Mouse (Mus musculus) hindbrain, embryonic 16.5 days (tissue): ENCODE results near the gene Sema3g. TPM values are rescaled to one million over a fixed set of nuclear protein-coding genes. Genes with fewer than 3 reads are reported as not detected.

Experiments used
- ATAC-seq: fragments of 200-750 bp; cut with Nextera tagmentation; 2 replicates; pipeline ENCODE4 v1.8.0; 2017; ENCODE audit warnings: moderate TSS enrichment, moderate library complexity
- H3K27ac ChIP-seq: fragments of 300-500 bp; sonication (generic); 2 replicates; pipeline ENCODE4 v1.5.1; 2014; ENCODE audit warnings: low read depth, mild to moderate bottlenecking, control low read depth, low read length, moderate library complexity
- H3K27me3 ChIP-seq: fragments of 300-500 bp; sonication (generic); replicated peaks from 2 replicates; pipeline ENCODE4 v1.6.1; 2014; ENCODE audit warnings: low read length; ENCODE audit not compliant: control insufficient read depth, insufficient read depth
- H3K36me3 ChIP-seq: fragments of 300-500 bp; sonication (generic); 2 replicates; pipeline ENCODE4 v1.6.1; 2014; ENCODE audit warnings: mild to moderate bottlenecking, low read length, moderate library complexity, mixed read lengths; ENCODE audit not compliant: control insufficient read depth, insufficient read depth
- H3K4me1 ChIP-seq: fragments of 300-500 bp; sonication (generic); 2 replicates; pipeline ENCODE4 v1.6.1; 2014; ENCODE audit warnings: low read depth, low read length; ENCODE audit not compliant: control insufficient read depth, insufficient read depth
- H3K4me2 ChIP-seq: fragments of 300-500 bp; sonication (generic); 2 replicates; pipeline ENCODE4 v1.6.1; 2014; ENCODE audit warnings: mild to moderate bottlenecking, low read length, control low read depth, moderate library complexity
- H3K4me3 ChIP-seq: fragments of 300-500 bp; sonication (generic); 2 replicates; pipeline ENCODE4 v1.5.1; 2014; ENCODE audit warnings: mild to moderate bottlenecking, low read length, control low read depth, moderate library complexity
- H3K9ac ChIP-seq: fragments of 300-500 bp; sonication (generic); 2 replicates; pipeline ENCODE4 v1.6.1; 2014; ENCODE audit warnings: low read depth, mild to moderate bottlenecking, control low read depth, low read length, moderate library complexity
- H3K9me3 ChIP-seq: fragments of 300-500 bp; sonication (generic); 2 replicates; pipeline ENCODE4 v1.6.1; 2014; ENCODE audit warnings: mild to moderate bottlenecking, low read length, moderate library complexity; ENCODE audit not compliant: control insufficient read depth
- WGBS: fragments of 180-500 bp; shearing (Covaris S2); extraction: QIAGEN DNeasy Blood & Tissue Kit; methylation state at CpG from one replicate; pipeline ENCODE4 v1.1.7; 2014; 5-methylcytosine and 5-hydroxymethylcytosine counted together
- polyA plus RNA-seq: library from polyadenylated mRNA; unstranded; fragments of >200 nt; fragmentation: Nextera tagmentation; extraction: Ambion mirVana; gene quantifications from 2 replicates; pipeline ENCODE4 v1.2.1, GENCODE M21; 2015

The Sema3g gene
- polyA plus RNA-seq, 1 experiment from 2014 or later: 0.61 TPM

GRCm38 (mm10) chr14:31271121-31271520, 53.5 kb downstream of the Sema3g start:
- H3K36me3 ChIP-seq: no peaks in the 10 kb centered on the region
- no peaks in the 10 kb centered on the region for H3K27me3 ChIP-seq
- no peak overlapping the region for H3K4me2 ChIP-seq
- H3K9me3 ChIP-seq: no peaks in the 10 kb centered on the region
- no peak overlapping the region for H3K9ac ChIP-seq
- 92% methylated on average over 6 of the region's 6 CpGs for WGBS
- no peak for ATAC-seq
- H3K4me3 ChIP-seq: no peak overlapping the region
- H3K4me1 ChIP-seq: peaks cover 24% of the 10 kb centered on the region
- no peak overlapping the region for H3K27ac ChIP-seq

- no peaks in the 10 kb centered on the region for H3K36me3 ChIP-seq
- 28% methylated on average over 7 of the region's 7 CpGs for WGBS
- no peak overlapping the region for H3K4me3 ChIP-seq
- H3K4me2 ChIP-seq: no peak overlapping the region
- H3K27me3 ChIP-seq: no peaks in the 10 kb centered on the region
- no peak overlapping the region for H3K27ac ChIP-seq
- no peaks in the 10 kb centered on the region for H3K9me3 ChIP-seq
- ATAC-seq: no peak; the same call in 1 of the 2 replicates
- peaks cover 24% of the 10 kb centered on the region for H3K4me1 ChIP-seq
- no peak overlapping the region for H3K9ac ChIP-seq
Measured at GRCm38 (mm10) chr14:31272164-31272563, 54.5 kb downstream of the Sema3g start.

Other genes with a start within 250 kb of the Sema3g start
- gene Glt8d1, start 216.5 kb upstream of the Sema3g start, polyA plus RNA-seq: 55.7 and 59.5 TPM in 2 replicates
- gene Spcs1, start 216.2 kb upstream of the Sema3g start, polyA plus RNA-seq: 340 and 355 TPM in 2 replicates
- gene Pbrm1, start 198.7 kb upstream of the Sema3g start, polyA plus RNA-seq: 98.7 and 108 TPM in 2 replicates
- gene Gnl3, start 198.7 kb upstream of the Sema3g start, polyA plus RNA-seq: 40.1 and 49.0 TPM in 2 replicates
- gene Smim4, start 88.9 kb upstream of the Sema3g start, polyA plus RNA-seq: 51.3 and 53.9 TPM in 2 replicates
- 192 and 222 TPM in 2 replicates for gene Nt5dc2, start 86.8 kb upstream of the Sema3g start, polyA plus RNA-seq
- 13.5 and 17.5 TPM in 2 replicates for gene Stab1, start 49.2 kb upstream of the Sema3g start, polyA plus RNA-seq
- 2.3 and 15.0 TPM in 2 replicates for gene Tnnc1, start 9.5 kb upstream of the Sema3g start, polyA plus RNA-seq
- gene Nisch, start 914 bp upstream of the Sema3g start, polyA plus RNA-seq: 304 and 382 TPM in 2 replicates
- 7.8 and 9.8 TPM in 2 replicates for gene Phf7, start 33.5 kb downstream of the Sema3g start, polyA plus RNA-seq
- gene Bap1, start 33.6 kb downstream of the Sema3g start, polyA plus RNA-seq: 102 and 120 TPM in 2 replicates
- 3.7 and 4.2 TPM in 2 replicates for gene Dnah1, start 106.0 kb downstream of the Sema3g start, polyA plus RNA-seq
- gene Capn7, start 118.8 kb downstream of the Sema3g start, polyA plus RNA-seq: 76.5 and 86.9 TPM in 2 replicates
- gene Sh3bp5, start 218.2 kb downstream of the Sema3g start, polyA plus RNA-seq: 152 and 155 TPM in 2 replicates